Mouse (Mus musculus) kidney, embryonic 16.5 days (tissue): Measurements from ENCODE around the gene Rrbp1. TPM values are rescaled to one million over a fixed set of nuclear protein-coding genes. Genes with fewer than 3 reads are reported as not detected.

Source experiments
- ATAC-seq: fragments of 200-750 bp; cut with Nextera tagmentation; 2 replicates; pipeline ENCODE4 v1.8.0; 2017; ENCODE audit warnings: moderate TSS enrichment; ENCODE audit not compliant: low FRiP score, low TSS enrichment
- H3K27ac ChIP-seq: fragments of 300-500 bp; sonication (generic); 2 replicates; pipeline ENCODE4 v1.5.1; 2014; ENCODE audit warnings: low read length
- H3K27me3 ChIP-seq: fragments of 300-500 bp; sonication (generic); 2 replicates; pipeline ENCODE4 v1.6.1; 2014; ENCODE audit warnings: low read length, control low read depth, mixed read lengths; ENCODE audit not compliant: insufficient read depth
- H3K36me3 ChIP-seq: fragments of 300-500 bp; sonication (generic); 2 replicates; pipeline ENCODE4 v1.6.1; 2014; ENCODE audit warnings: low read length, control low read depth, mixed read lengths; ENCODE audit not compliant: insufficient read depth
- H3K4me1 ChIP-seq: fragments of 300-500 bp; sonication (generic); 2 replicates; pipeline ENCODE4 v1.6.1; 2014; ENCODE audit warnings: low read length, control low read depth, mixed read lengths; ENCODE audit not compliant: insufficient read depth
- H3K4me2 ChIP-seq: fragments of 300-500 bp; sonication (generic); replicated peaks from 2 replicates; pipeline ENCODE4 v1.6.1; 2014; ENCODE audit warnings: low read depth, low read length
- H3K4me3 ChIP-seq: fragments of 300-500 bp; sonication (generic); 2 replicates; pipeline ENCODE4 v1.5.1; 2014; ENCODE audit warnings: mild to moderate bottlenecking, low read length
- H3K9ac ChIP-seq: fragments of 300-500 bp; sonication (generic); replicated peaks from 2 replicates; pipeline ENCODE4 v1.6.1; 2014; ENCODE audit warnings: low read length
- H3K9me3 ChIP-seq: fragments of 300-500 bp; sonication (generic); 2 replicates; pipeline ENCODE4 v1.6.1; 2016; ENCODE audit warnings: low read length, control low read depth
- WGBS: fragments of 180-500 bp; shearing (Covaris S2); extraction: QIAGEN DNeasy Blood & Tissue Kit; methylation state at CpG from one replicate; pipeline ENCODE4 v1.1.7; 2014; 5-methylcytosine and 5-hydroxymethylcytosine counted together
- polyA plus RNA-seq: library from polyadenylated mRNA; unstranded; fragments of >200 nt; fragmentation: Nextera tagmentation; extraction: Ambion mirVana; gene quantifications from 2 replicates; pipeline ENCODE4 v1.2.1, GENCODE M21; 2015

Rrbp1 gene
- polyA plus RNA-seq, 1 experiment from 2014 or later, result 66.7 TPM

GRCm38 (mm10) chr2:143970841-143971240 lies 40.2 kb downstream of the Rrbp1 start:
- Histone ChIP-seq H3K4me3 (no peak overlapping the region), H3K36me3 (peaks cover 76% of the 10 kb centered on the region), H3K9me3 (no peaks in the 10 kb centered on the region), H3K27me3 (no peaks in the 10 kb centered on the region), H3K27ac (no peak overlapping the region), H3K4me1 (no peaks in the 10 kb centered on the region), H3K4me2 (no peak overlapping the region), H3K9ac (no peak overlapping the region)
- ATAC-seq, result no peak
- 87% methylated on average over 2 of the region's 2 CpGs for WGBS

DNA sequence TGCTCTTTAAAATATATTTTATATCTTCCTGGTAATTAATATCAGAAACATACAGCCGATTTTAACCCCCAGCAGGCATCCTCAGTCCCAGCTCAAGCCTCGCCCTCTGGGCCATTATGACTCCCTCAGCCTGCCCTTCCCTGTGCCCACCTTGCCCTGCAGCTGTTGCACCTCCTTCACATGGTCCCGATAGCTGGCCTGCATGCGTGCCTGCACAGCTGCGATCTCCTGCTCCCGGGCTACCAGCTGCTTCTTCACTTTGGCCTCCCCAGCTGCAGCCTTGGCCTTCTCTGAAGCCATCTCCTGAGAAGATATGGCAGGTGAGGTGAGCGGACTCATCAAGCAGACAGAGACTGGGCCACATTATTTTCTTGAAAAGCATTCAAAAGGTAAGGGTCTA lies 41.8 kb downstream of the Rrbp1 start:
- WGBS, result 93% methylated on average over 7 of the region's 7 CpGs
- Histone ChIP-seq H3K4me1 (no peaks in the 10 kb centered on the region), H3K9me3 (no peaks in the 10 kb centered on the region), H3K36me3 (peaks cover 88% of the 10 kb centered on the region), H3K27me3 (no peaks in the 10 kb centered on the region), H3K4me2 (no peak overlapping the region), H3K27ac (no peak overlapping the region), H3K9ac (no peak overlapping the region), H3K4me3 (no peak overlapping the region)
- no peak for ATAC-seq

DNA sequence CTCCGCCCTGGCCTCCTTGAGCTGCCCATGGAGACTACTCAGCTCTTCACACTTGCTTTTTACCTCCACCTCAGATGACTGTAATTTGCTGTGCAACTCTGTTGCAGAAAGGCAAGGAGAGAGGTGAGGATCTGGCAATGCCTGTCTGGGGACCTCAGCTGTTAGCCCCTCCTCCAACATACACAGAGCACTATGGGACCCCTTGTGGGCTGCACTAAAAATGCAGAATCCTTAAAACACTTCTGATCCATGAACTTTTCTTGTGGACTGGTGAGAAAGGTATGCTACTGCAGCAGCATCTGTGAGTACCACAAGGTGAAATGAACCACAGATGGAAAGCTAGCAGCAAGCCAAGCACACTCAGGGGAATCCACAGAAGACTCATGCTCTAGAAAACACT lies 47.7 kb downstream of the Rrbp1 start:
- H3K4me3 ChIP-seq, result no peak overlapping the region
- ATAC-seq, result no peak
- no peak overlapping the region for H3K9ac ChIP-seq
- H3K4me1 ChIP-seq, result no peaks in the 10 kb centered on the region
- WGBS, result 94% methylated on average over 1 of the region's 1 CpGs
- peaks cover 79% of the 10 kb centered on the region for H3K36me3 ChIP-seq
- H3K27ac ChIP-seq, result no peak overlapping the region
- H3K27me3 ChIP-seq, result no peaks in the 10 kb centered on the region
- peaks cover 9% of the 10 kb centered on the region; the same call in 1 of the 2 replicates for H3K9me3 ChIP-seq
- H3K4me2 ChIP-seq, result no peak overlapping the region

- Histone ChIP-seq H3K27ac (no peak overlapping the region), H3K4me3 (no peak overlapping the region), H3K36me3 (peaks cover 78% of the 10 kb centered on the region), H3K4me2 (no peak overlapping the region), H3K9me3 (peaks cover 9% of the 10 kb centered on the region; the same call in 1 of the 2 replicates), H3K4me1 (no peaks in the 10 kb centered on the region), H3K27me3 (no peaks in the 10 kb centered on the region), H3K9ac (no peak overlapping the region)
- ATAC-seq, result no peak
- 97% methylated on average over 5 of the region's 5 CpGs for WGBS
Measured at GRCm38 (mm10) chr2:143962192-143962591, 48.9 kb downstream of the Rrbp1 start.

GRCm38 (mm10) chr2:143955746-143956145 lies 55.3 kb downstream of the Rrbp1 start:
- Histone ChIP-seq H3K4me2 (no peak overlapping the region), H3K9ac (no peak overlapping the region), H3K27ac (no peak overlapping the region), H3K9me3 (peaks cover 4% of the 10 kb centered on the region; the same call in 1 of the 2 replicates), H3K4me3 (no peak overlapping the region), H3K36me3 (peaks cover 78% of the 10 kb centered on the region), H3K27me3 (no peaks in the 10 kb centered on the region), H3K4me1 (no peaks in the 10 kb centered on the region)
- 65% methylated on average over 4 of the region's 4 CpGs for WGBS
- ATAC-seq, result no peak

DNA sequence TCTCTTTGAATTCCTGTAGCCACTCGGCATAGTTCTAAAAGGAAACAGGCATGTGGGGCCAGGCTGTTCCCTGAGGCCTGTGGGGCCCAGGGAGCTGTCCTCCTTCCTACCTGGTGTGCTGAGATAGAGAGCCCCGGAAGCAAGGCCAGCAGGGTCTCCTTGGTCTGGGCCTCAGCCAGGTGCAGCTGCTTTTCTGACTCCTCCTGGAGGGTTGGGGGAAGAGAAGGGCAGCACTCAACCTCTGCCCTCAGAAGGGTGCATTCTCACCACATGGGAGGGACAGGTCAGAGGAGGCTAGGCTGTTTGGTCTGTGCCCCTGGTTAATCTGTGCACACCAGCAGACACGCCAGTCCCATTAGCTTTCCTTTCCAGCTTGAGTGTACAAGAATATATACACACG lies 56.1 kb downstream of the Rrbp1 start:
- no peaks in the 10 kb centered on the region for H3K4me1 ChIP-seq
- H3K9me3 ChIP-seq, result peaks cover 3% of the 10 kb centered on the region; the same call in 1 of the 2 replicates
- no peak overlapping the region for H3K27ac ChIP-seq
- H3K9ac ChIP-seq, result no peak overlapping the region
- no peak overlapping the region for H3K4me2 ChIP-seq
- no peak for ATAC-seq
- H3K4me3 ChIP-seq, result no peak overlapping the region
- H3K27me3 ChIP-seq, result no peaks in the 10 kb centered on the region
- H3K36me3 ChIP-seq, result peaks cover 85% of the 10 kb centered on the region
- WGBS, result 87% methylated on average over 4 of the region's 4 CpGs

DNA sequence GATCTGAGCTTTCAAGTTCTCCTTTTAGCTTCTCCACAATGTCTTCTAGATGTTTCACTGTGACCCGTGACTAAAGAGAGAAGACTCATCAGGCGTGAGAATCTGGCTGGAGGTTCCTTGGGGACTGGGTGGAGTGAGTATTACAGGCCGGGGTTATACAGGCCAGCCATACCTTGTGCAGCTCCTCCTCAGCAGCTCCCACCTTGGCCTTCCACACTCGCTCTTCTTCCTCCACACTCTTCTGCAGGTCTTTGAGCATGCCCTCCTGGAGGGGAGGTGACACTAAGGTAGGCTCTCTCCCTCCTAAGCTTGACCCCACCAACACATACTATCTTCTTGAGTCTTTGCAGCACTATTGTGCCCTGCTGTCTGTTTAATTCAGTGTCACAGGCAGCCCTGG lies 57.1 kb downstream of the Rrbp1 start:
- no peak for ATAC-seq
- H3K4me1 ChIP-seq, result no peaks in the 10 kb centered on the region
- H3K36me3 ChIP-seq, result peaks cover 91% of the 10 kb centered on the region
- no peaks in the 10 kb centered on the region for H3K27me3 ChIP-seq
- H3K4me2 ChIP-seq, result no peak overlapping the region
- no peaks in the 10 kb centered on the region for H3K9me3 ChIP-seq
- H3K4me3 ChIP-seq, result no peak overlapping the region
- H3K9ac ChIP-seq, result no peak overlapping the region
- 98% methylated on average over 4 of the region's 4 CpGs for WGBS
- H3K27ac ChIP-seq, result no peak overlapping the region

GRCm38 (mm10) chr2:143951546-143952315 lies 59.3 kb downstream of the Rrbp1 start:
- H3K9ac ChIP-seq, result no peak overlapping the region
- 68% methylated on average over 5 of the region's 5 CpGs for WGBS
- no peak overlapping the region for H3K27ac ChIP-seq
- no peak overlapping the region for H3K4me3 ChIP-seq
- H3K4me2 ChIP-seq, result no peak overlapping the region
- H3K27me3 ChIP-seq, result no peaks in the 10 kb centered on the region
- ATAC-seq, result no peak
- no peaks in the 10 kb centered on the region for H3K9me3 ChIP-seq
- H3K4me1 ChIP-seq, result no peaks in the 10 kb centered on the region; the same call in 1 of the 2 replicates
- H3K36me3 ChIP-seq, result peaks cover 98% of the 10 kb centered on the region

DNA sequence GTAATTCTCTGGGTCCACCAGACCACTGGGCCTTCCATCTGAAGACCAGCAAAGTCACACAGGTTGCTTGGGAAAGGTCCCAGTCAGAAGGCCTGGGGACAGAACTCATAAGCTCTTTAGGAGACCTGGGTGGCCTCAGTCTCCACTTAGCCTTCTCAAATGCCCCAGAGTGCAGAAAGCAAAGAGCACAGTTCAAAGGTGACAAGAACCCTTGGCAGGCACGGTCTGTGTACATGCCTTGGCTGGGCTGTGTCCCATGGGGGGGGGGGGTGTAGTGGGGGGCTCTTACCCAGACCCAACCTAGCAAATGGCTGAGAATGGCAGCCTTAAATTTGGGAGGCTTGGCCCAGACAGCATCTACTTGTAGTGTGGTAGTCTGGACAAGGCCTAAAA lies 60.0 kb downstream of the Rrbp1 start:
- no peak for ATAC-seq
- Histone ChIP-seq H3K9ac (no peak overlapping the region), H3K36me3 (peaks cover 98% of the 10 kb centered on the region), H3K27ac (no peak overlapping the region), H3K27me3 (no peaks in the 10 kb centered on the region), H3K4me2 (no peak overlapping the region), H3K9me3 (no peaks in the 10 kb centered on the region), H3K4me3 (no peak overlapping the region), H3K4me1 (no peaks in the 10 kb centered on the region; the same call in 1 of the 2 replicates)
- WGBS, result 73% methylated on average over 1 of the region's 1 CpGs

- no peaks in the 10 kb centered on the region for H3K27me3 ChIP-seq
- 91% methylated on average over 5 of the region's 5 CpGs for WGBS
- H3K9me3 ChIP-seq, result no peaks in the 10 kb centered on the region
- no peak overlapping the region for H3K27ac ChIP-seq
- no peak overlapping the region for H3K9ac ChIP-seq
- no peaks in the 10 kb centered on the region; the same call in 1 of the 2 replicates for H3K4me1 ChIP-seq
- no peak overlapping the region for H3K4me3 ChIP-seq
- ATAC-seq, result no peak
- H3K4me2 ChIP-seq, result no peak overlapping the region
- peaks cover 98% of the 10 kb centered on the region for H3K36me3 ChIP-seq
Measured at GRCm38 (mm10) chr2:143950290-143951027, 60.6 kb downstream of the Rrbp1 start.
